Mouse (Mus musculus): ENCODE measurements around the gene Cbln3. TPM values are rescaled to one million over a fixed set of nuclear protein-coding genes. Genes with fewer than 3 reads are reported as not detected.
A peak's percentile ranks its signal among the peaks of the same experiment; 100 is the strongest.

The Cbln3 gene
- polyA plus RNA-seq, 1 experiment from 2014 or later = 0.46 TPM

- H3K4me2 ChIP-seq = peak overlapping the region; percentile 29; the same call in 1 of the 2 replicates
- H3K27ac ChIP-seq = no peak overlapping the region
- no peaks in the 10 kb centered on the region for H3K27me3 ChIP-seq
- peaks cover 8% of the 10 kb centered on the region; the same call in 1 of the 2 replicates for H3K36me3 ChIP-seq
- H3K9me3 ChIP-seq = no peaks in the 10 kb centered on the region
- H3K9ac ChIP-seq = no peak overlapping the region
- ATAC-seq (ENCODE audit: insufficient number of reproducible peaks, low FRiP score, low TSS enrichment, low read depth) = no peak
- no peak overlapping the region for H3K4me3 ChIP-seq
- 8% methylated on average over 14 of the region's 14 CpGs for WGBS
- peaks cover 23% of the 10 kb centered on the region for H3K4me1 ChIP-seq
These were observed 6.5 kb downstream of the Cbln3 start for GRCm38 (mm10) chr14:55877469-55878315.

- Histone ChIP-seq H3K9me3 (no peaks in the 10 kb centered on the region), H3K36me3 (peaks cover 45% of the 10 kb centered on the region), H3K4me1 (peaks cover 23% of the 10 kb centered on the region), H3K9ac (no peak overlapping the region), H3K4me2 (peak overlapping the region; percentile 32), H3K27ac (peak overlapping the region; percentile 48; the same call in 1 of the 2 replicates), H3K4me3 (no peak overlapping the region; the same call in 1 of the 2 replicates), H3K27me3 (no peaks in the 10 kb centered on the region)
- no peak for ATAC-seq (ENCODE audit: insufficient number of reproducible peaks, low FRiP score, low TSS enrichment, low read depth)
- 13% methylated on average over 30 of the region's 30 CpGs for WGBS
These were observed 10.2 kb downstream of the Cbln3 start for GRCm38 (mm10) chr14:55873714-55874683.

GRCm38 (mm10) chr14:55873242-55873713 is 10.9 kb downstream of the Cbln3 start:
- Histone ChIP-seq H3K27ac (no peak overlapping the region), H3K36me3 (peaks cover 52% of the 10 kb centered on the region)
- WGBS = 87% methylated on average over 8 of the region's 8 CpGs

GRCm38 (mm10) chr14:55872551-55872950 is 11.6 kb downstream of the Cbln3 start:
- 90% methylated on average over 17 of the region's 17 CpGs for WGBS
- H3K4me3 ChIP-seq = no peak overlapping the region
- H3K27ac ChIP-seq = no peak overlapping the region
- no peak overlapping the region for H3K9ac ChIP-seq
- ATAC-seq (ENCODE audit: insufficient number of reproducible peaks, low FRiP score, low TSS enrichment, low read depth) = no peak
- H3K36me3 ChIP-seq = peaks cover 60% of the 10 kb centered on the region
- no peaks in the 10 kb centered on the region for H3K9me3 ChIP-seq
- no peaks in the 10 kb centered on the region for H3K27me3 ChIP-seq
- H3K4me1 ChIP-seq = peaks cover 18% of the 10 kb centered on the region
- H3K4me2 ChIP-seq = no peak overlapping the region

More at GRCm38 (mm10) chr14:55873242-55873713, 10.9 kb downstream of the Cbln3 start:
- no peak overlapping the region for H3K9ac ChIP-seq
- peak overlapping the region; percentile 32; the same call in 1 of the 2 replicates for H3K4me2 ChIP-seq
- no peak overlapping the region for H3K4me3 ChIP-seq
- no peaks in the 10 kb centered on the region for H3K27me3 ChIP-seq
- H3K4me1 ChIP-seq = peaks cover 23% of the 10 kb centered on the region
- ATAC-seq (ENCODE audit: insufficient number of reproducible peaks, low FRiP score, low TSS enrichment, low read depth) = no peak
- H3K9me3 ChIP-seq = no peaks in the 10 kb centered on the region

- no peak for ATAC-seq (ENCODE audit: insufficient number of reproducible peaks, low FRiP score, low TSS enrichment, low read depth)
- Histone ChIP-seq H3K9me3 (no peaks in the 10 kb centered on the region), H3K27me3 (no peaks in the 10 kb centered on the region), H3K4me3 (no peak overlapping the region), H3K4me1 (peaks cover 15% of the 10 kb centered on the region), H3K36me3 (peaks cover 60% of the 10 kb centered on the region), H3K9ac (no peak overlapping the region), H3K4me2 (no peak overlapping the region), H3K27ac (no peak overlapping the region)
- 84% methylated on average over 12 of the region's 12 CpGs for WGBS
These were observed 12.2 kb downstream of the Cbln3 start for GRCm38 (mm10) chr14:55872039-55872438.

- Histone ChIP-seq H3K9me3 (no peaks in the 10 kb centered on the region), H3K27ac (no peak overlapping the region), H3K4me3 (no peak overlapping the region), H3K27me3 (no peaks in the 10 kb centered on the region), H3K9ac (no peak overlapping the region), H3K36me3 (peaks cover 85% of the 10 kb centered on the region), H3K4me2 (no peak overlapping the region), H3K4me1 (peaks cover 16% of the 10 kb centered on the region)
- 93% methylated on average over 6 of the region's 6 CpGs for WGBS
- no peak for ATAC-seq (ENCODE audit: insufficient number of reproducible peaks, low FRiP score, low TSS enrichment, low read depth)
These were observed 14.7 kb downstream of the Cbln3 start for GRCm38 (mm10) chr14:55869538-55869937.

- peaks cover 17% of the 10 kb centered on the region for H3K4me1 ChIP-seq
- H3K27ac ChIP-seq = no peak overlapping the region
- H3K4me2 ChIP-seq = no peak overlapping the region
- no peaks in the 10 kb centered on the region for H3K27me3 ChIP-seq
- no peak overlapping the region for H3K9ac ChIP-seq
- 86% methylated on average over 14 of the region's 14 CpGs for WGBS
- H3K4me3 ChIP-seq = no peak overlapping the region
- no peaks in the 10 kb centered on the region for H3K9me3 ChIP-seq
- peaks cover 90% of the 10 kb centered on the region for H3K36me3 ChIP-seq
- ATAC-seq (ENCODE audit: insufficient number of reproducible peaks, low FRiP score, low TSS enrichment, low read depth) = no peak
These were observed 15.8 kb downstream of the Cbln3 start for GRCm38 (mm10) chr14:55868230-55869026.

- Histone ChIP-seq H3K4me2 (no peak overlapping the region), H3K9me3 (no peaks in the 10 kb centered on the region), H3K9ac (no peak overlapping the region), H3K27me3 (no peaks in the 10 kb centered on the region), H3K4me3 (no peak overlapping the region), H3K27ac (no peak overlapping the region), H3K36me3 (peaks cover 85% of the 10 kb centered on the region), H3K4me1 (peaks cover 26% of the 10 kb centered on the region)
- WGBS = 35% methylated on average over 4 of the region's 4 CpGs
- no peak for ATAC-seq (ENCODE audit: insufficient number of reproducible peaks, low FRiP score, low TSS enrichment, low read depth)
These were observed 17.2 kb downstream of the Cbln3 start for GRCm38 (mm10) chr14:55866962-55867361.

- Histone ChIP-seq H3K4me3 (no peak overlapping the region), H3K4me2 (no peak overlapping the region), H3K9ac (no peak overlapping the region), H3K4me1 (peaks cover 43% of the 10 kb centered on the region), H3K27me3 (no peaks in the 10 kb centered on the region), H3K27ac (0 out of 2 replicates have a peak overlapping the region, but pooled peaks have one; percentile 29), H3K9me3 (no peaks in the 10 kb centered on the region), H3K36me3 (peaks cover 54% of the 10 kb centered on the region)
- WGBS = 19% methylated on average over 7 of the region's 7 CpGs
- ATAC-seq (ENCODE audit: insufficient number of reproducible peaks, low FRiP score, low TSS enrichment, low read depth) = 0 out of 2 replicates have a peak, but pooled peaks have one; percentile 64
These were observed 20.4 kb downstream of the Cbln3 start for GRCm38 (mm10) chr14:55863773-55864172.

- Histone ChIP-seq H3K9ac (no peak overlapping the region), H3K27me3 (no peaks in the 10 kb centered on the region), H3K27ac (peak overlapping the region; percentile 29), H3K9me3 (no peaks in the 10 kb centered on the region), H3K4me2 (no peak overlapping the region), H3K4me1 (peaks cover 48% of the 10 kb centered on the region), H3K4me3 (no peak overlapping the region), H3K36me3 (peaks cover 46% of the 10 kb centered on the region)
- 89% methylated on average over 10 of the region's 10 CpGs for WGBS
- ATAC-seq (ENCODE audit: insufficient number of reproducible peaks, low FRiP score, low TSS enrichment, low read depth) = no peak
These were observed 21.2 kb downstream of the Cbln3 start for GRCm38 (mm10) chr14:55862970-55863369.

- ATAC-seq (ENCODE audit: insufficient number of reproducible peaks, low FRiP score, low TSS enrichment, low read depth) = no peak
These were observed 22.0 kb downstream of the Cbln3 start for GRCm38 (mm10) chr14:55862186-55862585.

More at GRCm38 (mm10) chr14:55862186-55862585, 22.0 kb downstream of the Cbln3 start:
- Histone ChIP-seq H3K9me3 (no peaks in the 10 kb centered on the region), H3K4me3 (no peak overlapping the region), H3K27me3 (no peaks in the 10 kb centered on the region), H3K4me1 (peaks cover 56% of the 10 kb centered on the region), H3K4me2 (no peak overlapping the region), H3K36me3 (peaks cover 42% of the 10 kb centered on the region), H3K9ac (no peak overlapping the region), H3K27ac (no peak overlapping the region)
- 54% methylated on average over 6 of the region's 6 CpGs for WGBS

Measured in limb, embryonic 15.5 days (tissue).